Mouse (Mus musculus): ENCODE data around the gene Hoxa7. TPM values are rescaled to one million over a fixed set of nuclear protein-coding genes. Genes with fewer than 3 reads are reported as not detected.

The Hoxa7 gene
- polyA plus RNA-seq, 1 experiment from 2014 or later = 25.2 TPM

DNA sequence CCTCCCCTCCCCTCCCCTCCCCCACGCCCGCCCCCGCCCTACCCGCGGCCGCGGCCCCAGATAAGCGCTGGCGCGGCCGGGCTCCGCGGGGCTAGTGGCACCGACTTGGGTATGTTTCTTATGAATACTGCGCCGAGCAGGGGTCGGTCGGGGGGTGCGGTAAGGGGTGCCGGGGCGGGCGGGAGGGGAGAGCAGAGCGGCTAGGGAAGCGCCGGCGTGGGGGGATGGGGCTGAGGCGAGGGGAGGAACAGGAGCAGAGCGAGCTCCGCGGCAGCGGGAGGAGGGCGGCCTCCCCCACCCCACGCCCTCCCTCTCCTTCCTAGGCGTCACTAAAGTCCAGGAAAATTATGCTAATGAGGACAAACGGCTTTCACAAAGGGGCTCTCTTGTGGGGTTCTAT is 45.8 kb downstream of the Hoxa7 start:
- H3K4me3 ChIP-seq (replicated peaks; ENCODE audit: low read length) = peak overlapping the region; percentile 71
- H3K4me1 ChIP-seq (replicated peaks; ENCODE audit: control insufficient read depth, insufficient read depth, low read length) = peaks cover 15% of the 10 kb centered on the region
- H3K27ac ChIP-seq = peak overlapping the region; percentile 100
- no peaks in the 10 kb centered on the region for H3K36me3 ChIP-seq (replicated peaks; ENCODE audit: control insufficient read depth, insufficient read depth)
- 0% methylated on average over 10 of the region's 35 CpGs for WGBS
- H3K9ac ChIP-seq = peak overlapping the region; percentile 99
- H3K27me3 ChIP-seq (ENCODE audit: control insufficient read depth, insufficient read depth, low read length) = peaks cover 77% of the 10 kb centered on the region
- no peaks in the 10 kb centered on the region for H3K9me3 ChIP-seq (ENCODE audit: control insufficient read depth, low read length)
- ATAC-seq (ENCODE audit: low FRiP score) = peak; percentile 69
- H3K4me2 ChIP-seq (replicated peaks) = peak overlapping the region; percentile 81
- no peak for DNase-seq (ENCODE audit: low spot score)

- Histone ChIP-seq H3K4me3 (replicated peaks; ENCODE audit: low read length) (peak overlapping the region; percentile 71), H3K4me1 (replicated peaks; ENCODE audit: control insufficient read depth, insufficient read depth, low read length) (peaks cover 22% of the 10 kb centered on the region), H3K27me3 (ENCODE audit: control insufficient read depth, insufficient read depth, low read length) (peaks cover 78% of the 10 kb centered on the region), H3K4me2 (replicated peaks) (peak overlapping the region; percentile 81), H3K9me3 (ENCODE audit: control insufficient read depth, low read length) (no peaks in the 10 kb centered on the region), H3K9ac (peak overlapping the region; percentile 99), H3K27ac (peak overlapping the region; percentile 100), H3K36me3 (replicated peaks; ENCODE audit: control insufficient read depth, insufficient read depth) (no peaks in the 10 kb centered on the region)
- ATAC-seq (ENCODE audit: low FRiP score) (peak; percentile 1; the same call in 1 of the 2 replicates), DNase-seq (ENCODE audit: low spot score) (no peak)
- 1% methylated on average over 41 of the region's 41 CpGs for WGBS
Observed at GRCm38 (mm10) chr6:52174968-52175751, 46.5 kb downstream of the Hoxa7 start.

DNA sequence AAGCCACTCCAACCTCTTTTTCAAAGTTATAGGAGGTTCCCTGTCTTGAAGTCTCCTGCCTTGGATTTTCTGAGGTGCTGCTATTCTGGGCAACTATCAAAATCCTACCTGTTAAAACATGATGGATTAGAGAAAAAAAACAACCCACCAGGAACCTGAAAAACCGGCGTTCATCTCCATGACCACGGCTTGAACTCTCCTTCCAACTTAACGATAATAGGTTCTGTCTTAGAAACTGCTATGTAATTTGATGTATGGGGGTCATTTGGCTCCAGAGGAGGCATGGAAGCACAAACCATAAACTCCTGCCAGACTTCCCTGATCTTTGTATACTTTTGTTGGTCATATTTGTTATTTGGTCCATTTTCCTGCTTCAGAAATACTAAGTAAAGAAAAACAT is 48.0 kb downstream of the Hoxa7 start:
- Histone ChIP-seq H3K9me3 (ENCODE audit: control insufficient read depth, low read length) (no peaks in the 10 kb centered on the region), H3K36me3 (replicated peaks; ENCODE audit: control insufficient read depth, insufficient read depth) (no peaks in the 10 kb centered on the region), H3K4me3 (replicated peaks; ENCODE audit: low read length) (peak overlapping the region; percentile 71), H3K27me3 (ENCODE audit: control insufficient read depth, insufficient read depth, low read length) (peaks cover 73% of the 10 kb centered on the region), H3K27ac (peak overlapping the region; percentile 100), H3K4me1 (replicated peaks; ENCODE audit: control insufficient read depth, insufficient read depth, low read length) (peaks cover 26% of the 10 kb centered on the region), H3K9ac (peak overlapping the region; percentile 99), H3K4me2 (replicated peaks) (peak overlapping the region; percentile 81)
- WGBS = 4% methylated on average over 4 of the region's 4 CpGs
- DNase-seq (ENCODE audit: low spot score) (no peak), ATAC-seq (ENCODE audit: low FRiP score) (no peak)

DNA sequence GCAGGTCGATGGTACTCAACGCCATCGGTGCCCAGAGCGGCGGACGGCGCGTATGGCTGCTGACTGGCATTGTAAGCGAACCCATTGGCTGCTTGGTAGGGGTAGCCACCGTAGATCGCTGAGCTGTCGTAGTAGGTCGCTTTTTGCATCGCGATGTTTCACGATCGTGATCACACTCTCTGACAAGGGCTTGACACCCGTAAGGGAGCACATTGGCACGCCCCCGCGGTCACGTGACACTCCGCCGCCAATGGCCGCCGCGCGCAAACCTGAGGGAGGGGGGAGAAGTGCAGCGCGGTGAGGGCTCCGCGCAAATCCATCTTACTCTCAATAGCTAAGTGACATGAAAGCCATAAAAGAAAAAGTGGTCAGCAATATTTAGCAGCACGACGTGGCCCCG is 49.2 kb downstream of the Hoxa7 start:
- peak overlapping the region; percentile 71 for H3K4me3 ChIP-seq (replicated peaks; ENCODE audit: low read length)
- H3K36me3 ChIP-seq (replicated peaks; ENCODE audit: control insufficient read depth, insufficient read depth) = no peaks in the 10 kb centered on the region
- ATAC-seq (ENCODE audit: low FRiP score) (peak; percentile 88), DNase-seq (ENCODE audit: low spot score) (peak; percentile 86)
- H3K4me2 ChIP-seq (replicated peaks) = peak overlapping the region; percentile 81
- H3K9me3 ChIP-seq (ENCODE audit: control insufficient read depth, low read length) = no peaks in the 10 kb centered on the region
- WGBS = under 1% methylated on average over 35 of the region's 35 CpGs
- peak overlapping the region; percentile 100 for H3K27ac ChIP-seq
- peak overlapping the region; percentile 99 for H3K9ac ChIP-seq
- peaks cover 26% of the 10 kb centered on the region for H3K4me1 ChIP-seq (replicated peaks; ENCODE audit: control insufficient read depth, insufficient read depth, low read length)
- H3K27me3 ChIP-seq (ENCODE audit: control insufficient read depth, insufficient read depth, low read length) = peaks cover 66% of the 10 kb centered on the region

DNA sequence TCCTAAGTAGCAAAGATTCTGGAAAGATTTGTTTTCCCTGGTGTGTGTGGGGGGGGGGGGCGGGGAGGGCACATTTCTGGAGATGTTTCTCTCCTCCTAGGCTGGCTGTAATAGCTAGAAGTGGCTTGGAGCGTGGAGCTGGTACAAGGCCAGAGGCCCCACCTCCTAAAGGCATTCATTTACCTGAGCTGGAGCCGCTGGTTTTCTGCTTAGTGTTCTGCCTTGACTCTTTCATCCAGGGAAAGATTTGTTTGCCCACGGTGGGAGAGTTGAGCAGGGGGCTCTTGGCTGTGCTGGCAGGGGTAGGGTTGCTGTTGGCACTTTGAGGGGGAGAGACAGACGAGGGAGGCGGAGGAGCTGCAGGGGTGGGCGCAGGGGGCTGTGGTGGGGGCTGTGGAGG is 49.7 kb downstream of the Hoxa7 start:
- Histone ChIP-seq H3K4me1 (replicated peaks; ENCODE audit: control insufficient read depth, insufficient read depth, low read length) (peaks cover 26% of the 10 kb centered on the region), H3K9ac (peak overlapping the region; percentile 99), H3K4me2 (replicated peaks) (peak overlapping the region; percentile 81), H3K27ac (peak overlapping the region; percentile 100), H3K36me3 (replicated peaks; ENCODE audit: control insufficient read depth, insufficient read depth) (no peaks in the 10 kb centered on the region), H3K9me3 (ENCODE audit: control insufficient read depth, low read length) (no peaks in the 10 kb centered on the region), H3K4me3 (replicated peaks; ENCODE audit: low read length) (peak overlapping the region; percentile 71), H3K27me3 (ENCODE audit: control insufficient read depth, insufficient read depth, low read length) (peaks cover 61% of the 10 kb centered on the region)
- 2% methylated on average over 7 of the region's 7 CpGs for WGBS
- DNase-seq (ENCODE audit: low spot score) = no peak
- no peak for ATAC-seq (ENCODE audit: low FRiP score)

DNA sequence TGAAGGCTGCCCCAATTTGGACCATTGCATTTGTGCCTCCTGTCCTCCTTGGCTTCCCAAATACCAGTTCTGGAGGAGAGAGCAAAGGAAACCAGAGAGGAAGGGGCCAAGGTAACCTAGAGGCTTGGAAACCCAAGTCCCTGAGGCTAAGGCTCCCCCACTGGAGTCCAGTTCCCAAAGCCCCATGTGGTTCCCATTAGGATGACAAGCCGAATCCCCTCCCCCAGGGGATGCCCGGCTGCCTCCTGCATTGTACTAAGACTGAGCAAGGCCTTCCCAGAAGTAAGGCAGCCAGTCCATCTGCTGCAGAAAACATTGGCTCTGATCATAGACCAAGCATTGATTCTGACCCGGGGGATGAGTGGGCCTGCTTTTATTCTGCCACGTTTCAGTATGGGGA is 50.3 kb downstream of the Hoxa7 start:
- Histone ChIP-seq H3K36me3 (replicated peaks; ENCODE audit: control insufficient read depth, insufficient read depth) (no peaks in the 10 kb centered on the region), H3K9ac (peak overlapping the region; percentile 99), H3K4me2 (replicated peaks) (peak overlapping the region; percentile 81), H3K4me3 (replicated peaks; ENCODE audit: low read length) (peak overlapping the region; percentile 71), H3K27ac (peak overlapping the region; percentile 100), H3K27me3 (ENCODE audit: control insufficient read depth, insufficient read depth, low read length) (peaks cover 62% of the 10 kb centered on the region), H3K9me3 (ENCODE audit: control insufficient read depth, low read length) (no peaks in the 10 kb centered on the region), H3K4me1 (replicated peaks; ENCODE audit: control insufficient read depth, insufficient read depth, low read length) (peaks cover 26% of the 10 kb centered on the region)
- ATAC-seq (ENCODE audit: low FRiP score) (no peak), DNase-seq (ENCODE audit: low spot score) (no peak)
- WGBS = 3% methylated on average over 4 of the region's 4 CpGs

GRCm38 (mm10) chr6:52170898-52171223 is 50.8 kb downstream of the Hoxa7 start:
- Histone ChIP-seq H3K4me2 (replicated peaks) (peak overlapping the region; percentile 81), H3K36me3 (replicated peaks; ENCODE audit: control insufficient read depth, insufficient read depth) (no peaks in the 10 kb centered on the region), H3K27ac (peak overlapping the region; percentile 100), H3K27me3 (ENCODE audit: control insufficient read depth, insufficient read depth, low read length) (peaks cover 62% of the 10 kb centered on the region), H3K9ac (peak overlapping the region; percentile 99), H3K9me3 (ENCODE audit: control insufficient read depth, low read length) (no peaks in the 10 kb centered on the region), H3K4me3 (replicated peaks; ENCODE audit: low read length) (peak overlapping the region; percentile 71), H3K4me1 (replicated peaks; ENCODE audit: control insufficient read depth, insufficient read depth, low read length) (peaks cover 26% of the 10 kb centered on the region)
- DNase-seq (ENCODE audit: low spot score) (no peak), ATAC-seq (ENCODE audit: low FRiP score) (no peak)
- WGBS = 6% methylated on average over 5 of the region's 5 CpGs

GRCm38 (mm10) chr6:52170166-52170897 is 51.3 kb downstream of the Hoxa7 start:
- H3K27ac ChIP-seq = peak overlapping the region; percentile 100

DNA sequence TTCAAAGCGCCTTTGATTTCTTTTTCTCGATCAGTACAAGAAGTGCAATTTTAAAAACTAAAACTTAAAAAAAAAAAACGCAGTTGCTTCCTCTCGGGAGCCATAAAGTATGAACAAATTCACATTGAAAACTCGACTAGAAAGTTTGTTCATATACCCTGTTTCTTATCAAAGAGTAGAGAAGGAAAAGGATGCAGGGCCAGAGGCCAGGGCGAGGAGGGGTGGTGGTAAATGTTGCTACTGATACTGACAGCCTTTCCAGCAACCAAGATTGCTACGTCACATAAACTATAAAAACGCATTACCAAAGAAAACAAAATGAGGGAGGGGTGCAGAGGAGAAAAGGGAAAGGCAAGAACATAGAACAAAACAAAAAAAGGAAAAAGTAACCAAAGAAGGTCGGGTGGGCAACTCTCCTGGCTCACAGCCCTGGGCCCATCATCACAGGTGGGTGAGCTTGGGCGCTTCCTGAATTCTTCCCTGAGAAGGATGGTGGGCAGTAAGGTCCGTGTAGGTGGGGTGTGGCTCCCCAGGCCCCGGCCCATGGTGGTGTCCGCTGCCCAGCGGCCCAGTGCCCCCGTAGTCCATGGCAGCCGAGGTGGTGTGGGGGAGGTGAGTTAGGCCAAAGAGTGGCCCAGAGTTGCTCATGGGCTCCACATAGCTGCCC is 52.0 kb downstream of the Hoxa7 start:
- Histone ChIP-seq H3K27me3 (ENCODE audit: control insufficient read depth, insufficient read depth, low read length) (peaks cover 60% of the 10 kb centered on the region), H3K27ac (peak overlapping the region; percentile 100), H3K9me3 (ENCODE audit: control insufficient read depth, low read length) (no peaks in the 10 kb centered on the region), H3K4me3 (replicated peaks; ENCODE audit: low read length) (peak overlapping the region; percentile 71), H3K4me2 (replicated peaks) (peak overlapping the region; percentile 81), H3K4me1 (replicated peaks; ENCODE audit: control insufficient read depth, insufficient read depth, low read length) (peaks cover 26% of the 10 kb centered on the region), H3K36me3 (replicated peaks; ENCODE audit: control insufficient read depth, insufficient read depth) (no peaks in the 10 kb centered on the region), H3K9ac (peak overlapping the region; percentile 99)
- WGBS = 5% methylated on average over 16 of the region's 16 CpGs
- ATAC-seq (ENCODE audit: low FRiP score) (no peak), DNase-seq (ENCODE audit: low spot score) (no peak)

More at GRCm38 (mm10) chr6:52170166-52170897, 51.3 kb downstream of the Hoxa7 start:
- Histone ChIP-seq H3K27me3 (ENCODE audit: control insufficient read depth, insufficient read depth, low read length) (peaks cover 64% of the 10 kb centered on the region), H3K4me2 (replicated peaks) (peak overlapping the region; percentile 81), H3K9ac (peak overlapping the region; percentile 99), H3K9me3 (ENCODE audit: control insufficient read depth, low read length) (no peaks in the 10 kb centered on the region), H3K4me1 (replicated peaks; ENCODE audit: control insufficient read depth, insufficient read depth, low read length) (peaks cover 26% of the 10 kb centered on the region), H3K36me3 (replicated peaks; ENCODE audit: control insufficient read depth, insufficient read depth) (no peaks in the 10 kb centered on the region), H3K4me3 (replicated peaks; ENCODE audit: low read length) (peak overlapping the region; percentile 71)
- DNase-seq (ENCODE audit: low spot score) = no peak
- ATAC-seq (ENCODE audit: low FRiP score) = 0 out of 2 replicates have a peak, but pooled peaks have one; percentile 6
- WGBS = 2% methylated on average over 39 of the region's 40 CpGs
